Mouse (Mus musculus) T-cell, adult 66 days (primary cell): ENCODE measurements around the gene Skint9. TPM values are rescaled to one million over a fixed set of nuclear protein-coding genes. Genes with fewer than 3 reads are reported as not detected.

Experiments
- total RNA-seq, 2 experiments: library from RNA; stranded (reverse); gene quantifications; 3 replicates in 1 of 2; 4 replicates in 1 of 2; pipeline ENCODE4 v1.2.4; 2023

Skint9 gene
- not detected for total RNA-seq

DNA sequence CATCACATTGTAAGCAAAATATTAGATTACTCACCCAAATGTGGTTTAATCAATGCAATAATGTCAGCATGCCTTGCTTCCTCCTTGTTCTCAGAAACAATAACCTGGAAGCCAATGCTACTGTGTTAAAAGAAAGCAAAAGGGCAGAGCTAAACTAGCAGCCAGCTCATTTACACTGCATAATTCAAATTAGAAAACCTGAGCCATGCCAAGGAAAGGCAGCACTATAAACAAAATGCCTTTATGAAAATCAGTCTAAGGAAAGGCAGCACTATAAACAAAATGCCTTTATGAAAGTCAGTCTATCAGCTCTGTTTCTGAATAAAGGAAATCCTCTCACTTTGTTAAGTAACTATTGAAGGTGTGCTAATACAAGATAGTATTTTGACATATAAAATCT, at the start of gene Skint9:
Gene Skint9, minus strand, starts transcription at position 101 of the 400 bp plus-strand sequence.

Other genes starting within 250 kb of the Skint9 start
- gene Skint3, start 201.7 kb downstream of the Skint9 start, total RNA-seq: not detected
- gene Skint2, start 123.2 kb upstream of the Skint9 start, total RNA-seq: not detected